Mouse (Mus musculus): Measurements from ENCODE around the gene Camta1.

Gene Camta1

DNA sequence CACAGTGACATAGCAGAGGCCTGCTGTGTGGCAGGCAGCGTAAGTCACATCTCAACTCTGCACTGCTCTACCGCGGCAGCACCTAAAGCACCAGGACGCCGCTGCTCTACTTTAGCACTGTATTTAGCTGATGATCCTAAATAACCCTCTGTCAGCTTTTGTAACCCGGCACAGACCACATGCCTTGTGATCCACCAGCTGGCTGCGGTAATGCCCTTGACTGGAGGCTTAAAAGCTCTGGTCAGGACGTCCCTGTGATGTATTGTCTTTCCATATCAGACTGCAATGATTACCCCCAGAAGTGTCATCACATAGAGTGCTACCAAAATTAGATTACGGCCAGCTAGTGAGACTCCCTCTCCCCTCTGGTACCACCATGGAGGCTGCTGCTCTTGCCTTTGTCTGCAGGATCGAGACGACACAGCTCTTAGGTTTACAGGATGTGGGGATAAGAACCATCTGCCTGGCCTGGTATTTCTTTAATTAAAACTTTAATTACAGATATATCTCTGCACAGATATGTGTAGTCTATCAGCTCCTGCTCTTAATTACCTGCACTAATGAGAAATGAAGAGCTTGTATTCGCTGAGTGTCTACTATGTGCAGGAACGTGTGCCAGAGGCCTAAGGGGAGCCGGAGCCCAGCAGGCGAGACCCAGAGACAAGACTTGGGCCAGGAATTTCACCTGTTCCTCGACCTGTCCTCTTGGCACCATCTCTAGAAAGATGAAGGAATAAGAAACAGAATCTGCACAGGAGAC lies 74.5 kb downstream of the Camta1 start:
- in situ Hi-C loops (cut with MboI, MseI) = no loop called here

DNA sequence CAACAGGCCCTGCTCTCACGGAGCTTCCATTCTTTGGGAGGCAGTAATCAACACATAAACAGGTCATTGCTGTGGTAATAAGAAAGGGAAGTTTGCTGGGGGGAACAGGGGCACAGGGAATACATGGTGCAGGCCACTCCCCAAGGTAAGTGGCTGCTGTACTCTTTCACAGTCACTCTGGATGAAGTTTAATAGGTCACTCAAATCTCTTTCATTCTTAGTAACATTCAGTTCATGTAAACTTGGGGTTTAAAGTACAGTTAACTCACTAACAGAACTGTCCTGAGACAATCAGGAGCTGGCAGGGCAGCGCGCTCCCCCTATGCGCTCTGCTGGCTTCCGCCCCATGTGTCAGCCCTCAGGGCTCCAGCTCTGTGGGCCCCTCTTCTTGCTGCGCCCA lies 81.2 kb downstream of the Camta1 start:
- in situ Hi-C loops (cut with MboI, MseI) = no loop called here

DNA sequence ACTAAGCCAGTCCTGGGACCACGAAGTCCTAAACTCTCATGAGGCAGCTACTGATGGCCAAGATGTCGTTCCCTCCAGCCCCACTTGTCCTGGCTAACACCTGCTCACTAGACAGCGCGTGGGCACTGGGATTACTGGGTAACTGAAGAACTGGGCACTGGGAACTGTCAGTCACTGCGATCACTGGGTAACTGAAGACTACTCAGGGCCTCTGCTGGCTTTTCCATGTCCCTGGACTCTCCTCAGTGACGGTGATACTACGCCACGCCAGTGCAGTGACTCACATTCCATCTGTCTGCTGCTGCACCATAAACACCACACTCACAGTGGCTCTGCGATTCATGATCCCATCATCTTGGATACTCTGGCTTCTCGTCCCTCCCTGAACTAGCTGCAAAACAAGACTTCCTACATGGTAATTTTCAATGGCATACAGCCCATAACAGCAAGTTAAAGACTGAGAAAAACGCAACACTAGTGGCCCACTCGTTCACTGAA lies 81.7 kb downstream of the Camta1 start:
- in situ Hi-C loops (cut with MboI, MseI) = loop anchor here in 1 of 2 experiments (5.0 kb wide), 1 partner anchor 77 kb away; no protein-coding TSS in a partner anchor

DNA sequence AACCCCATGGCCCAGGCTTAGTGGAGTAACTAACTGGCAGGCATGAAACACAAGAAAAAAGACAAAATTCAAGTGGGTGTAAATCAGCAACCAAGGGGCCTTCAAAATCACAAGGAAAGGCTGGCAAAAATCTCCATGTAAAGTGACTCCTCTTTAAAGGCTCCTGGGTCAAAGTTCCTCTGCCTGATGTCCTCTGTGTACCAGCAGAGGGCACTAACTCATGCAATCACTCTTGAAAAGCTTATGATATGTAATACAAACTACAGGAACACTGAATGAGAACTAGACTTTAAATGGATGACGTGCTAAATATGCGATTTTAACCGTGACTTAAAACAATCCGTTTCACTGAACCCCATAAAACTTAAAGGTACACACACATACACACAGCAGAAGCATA lies 83.2 kb downstream of the Camta1 start:
- in situ Hi-C loops (cut with MboI, MseI) = loop anchor here in 1 of 2 experiments (5.0 kb wide), 1 partner anchor 79 kb away; no protein-coding TSS in a partner anchor

DNA sequence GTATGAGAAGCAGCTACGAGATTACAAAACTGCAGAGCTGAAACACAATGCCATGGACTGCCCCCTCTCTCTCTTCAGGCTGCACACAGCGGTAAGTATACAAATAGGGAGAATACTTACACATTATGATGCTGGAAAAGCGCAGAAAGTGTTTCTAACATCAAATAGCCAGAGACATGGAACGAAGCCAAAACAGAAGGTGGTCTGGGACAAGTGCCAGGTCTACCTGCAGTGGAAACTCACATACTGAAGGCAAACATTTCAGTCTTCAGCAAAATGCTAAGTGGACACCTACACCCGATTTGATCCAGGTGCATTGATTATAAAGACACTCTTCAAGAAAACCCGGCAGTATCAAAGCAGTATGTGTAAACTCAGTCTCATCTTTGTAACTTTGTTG lies 84.2 kb downstream of the Camta1 start:
- in situ Hi-C loops (cut with MboI, MseI) = loop anchor here in 1 of 2 experiments (5.0 kb wide), 1 partner anchor 80 kb away; no protein-coding TSS in a partner anchor

DNA sequence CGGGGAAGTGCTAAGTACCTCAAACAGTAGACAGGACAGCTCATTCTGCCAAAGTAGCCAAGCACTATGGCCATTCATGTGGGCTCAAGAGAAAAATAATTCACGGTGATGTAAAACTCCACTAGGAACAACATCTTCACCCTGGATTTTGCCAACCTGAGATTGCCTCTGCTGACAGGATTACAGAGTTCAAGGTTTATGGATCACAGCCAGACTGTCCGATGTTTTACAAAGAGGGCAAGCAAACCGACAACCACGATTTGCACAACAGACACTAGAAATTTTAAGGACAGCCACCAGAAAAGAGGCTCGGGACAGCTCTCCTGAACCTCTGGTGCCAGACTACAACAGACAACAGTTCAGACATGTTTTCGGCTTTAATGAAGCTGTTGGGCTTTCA lies 86.2 kb downstream of the Camta1 start:
- in situ Hi-C loops (cut with MboI, MseI) = loop anchor here in 1 of 2 experiments (5.0 kb wide), 1 partner anchor 82 kb away; no protein-coding TSS in a partner anchor

DNA sequence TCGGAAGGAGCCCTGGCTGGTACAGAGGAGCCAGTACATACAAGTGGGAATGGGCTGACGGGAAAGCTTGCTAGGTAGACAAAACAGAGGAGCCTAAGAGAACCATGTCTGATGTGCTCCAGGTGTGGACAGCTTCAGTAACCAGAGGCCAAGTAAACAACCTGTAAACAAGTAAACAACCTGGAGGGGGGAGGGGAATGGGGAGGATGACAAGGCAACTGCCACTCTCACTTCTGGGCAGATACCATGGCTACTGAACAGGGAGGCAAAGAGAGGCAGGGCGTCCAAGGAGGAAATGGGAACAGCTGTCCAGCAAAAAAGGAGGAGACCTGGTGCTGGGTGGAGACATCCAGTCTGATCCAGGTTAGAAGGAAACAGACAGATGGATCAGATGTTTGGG lies 88.0 kb downstream of the Camta1 start:
- in situ Hi-C loops (cut with MboI, MseI) = no loop called here

DNA sequence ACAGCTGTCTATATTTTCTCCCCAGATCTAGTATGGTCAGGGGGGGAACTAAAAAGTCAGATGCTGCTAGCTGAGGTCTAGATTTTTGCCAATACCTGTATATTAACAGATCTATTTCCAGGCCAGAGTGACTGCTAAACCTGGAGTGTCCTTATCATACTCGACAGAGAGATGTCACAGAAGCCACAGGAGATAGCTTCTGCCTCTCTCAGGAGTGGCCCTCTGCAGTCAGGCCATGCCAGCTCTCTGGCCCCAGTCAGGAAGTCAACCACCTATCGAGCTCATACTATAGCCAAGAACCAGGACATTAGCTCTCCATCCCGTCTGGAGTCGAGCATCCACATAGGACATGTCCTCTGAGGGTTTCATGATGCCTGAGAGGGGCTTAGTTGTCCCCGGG lies 88.7 kb downstream of the Camta1 start:
- in situ Hi-C loops (cut with MboI, MseI) = no loop called here

DNA sequence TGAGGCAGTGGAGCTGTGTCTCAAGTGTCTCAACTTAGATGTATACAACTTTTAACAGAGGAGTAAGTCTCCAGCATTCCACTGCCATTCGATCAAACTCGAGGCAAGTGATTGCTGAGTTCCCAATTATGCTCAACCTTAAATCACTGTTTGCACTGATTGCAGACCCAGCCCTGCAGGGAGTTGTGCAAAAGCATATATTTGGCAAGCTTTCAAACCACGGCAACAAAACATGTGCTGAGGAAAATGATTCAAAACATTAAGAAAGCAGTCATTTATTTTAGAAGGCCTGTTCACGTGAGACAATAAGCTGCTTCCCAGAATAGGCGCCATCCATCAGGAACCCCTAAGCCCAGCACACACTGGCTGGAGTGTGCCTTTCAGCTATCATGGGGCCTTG lies 91.0 kb downstream of the Camta1 start:
- in situ Hi-C loops (cut with MboI, MseI) = no loop called here

DNA sequence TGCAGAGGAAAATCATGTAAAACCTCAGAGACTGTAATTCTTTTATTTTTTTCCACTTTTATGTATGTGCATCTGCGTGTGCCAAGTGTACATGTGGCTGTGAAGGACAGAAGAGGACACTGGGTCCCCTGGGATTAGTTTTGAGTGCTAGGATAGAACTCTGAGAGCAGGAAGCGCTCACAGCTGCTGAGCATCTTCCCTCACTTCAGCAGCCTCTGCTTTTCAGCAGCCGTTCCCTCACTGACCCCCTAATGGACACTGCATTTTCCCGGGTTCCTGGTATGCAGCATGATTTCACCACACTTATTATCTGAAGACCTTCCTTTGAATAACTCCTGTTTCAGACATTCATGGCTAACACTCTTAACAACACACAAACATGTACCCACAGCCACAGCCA lies 93.9 kb downstream of the Camta1 start:
- in situ Hi-C loops (cut with MboI, MseI) = no loop called here

DNA sequence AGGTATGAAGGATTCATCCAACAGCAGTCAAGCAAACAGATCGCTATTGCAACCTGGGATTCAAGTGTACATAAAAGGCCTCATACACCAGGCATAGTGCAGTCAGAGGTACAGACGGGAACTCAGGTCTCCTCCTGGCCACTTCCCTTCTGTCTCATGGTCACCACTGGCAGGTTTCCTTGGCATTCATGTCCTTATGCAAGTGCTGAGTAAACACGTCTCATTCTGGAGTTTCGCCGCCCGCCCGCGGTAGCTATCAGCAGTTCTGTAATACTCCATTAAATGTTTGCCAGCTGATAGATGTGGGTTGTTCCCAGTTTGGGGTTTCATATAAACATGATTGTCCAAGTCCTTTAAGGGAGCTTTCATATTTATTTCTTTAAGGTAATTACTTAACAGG lies 94.3 kb downstream of the Camta1 start:
- in situ Hi-C loops (cut with MboI, MseI) = no loop called here

DNA sequence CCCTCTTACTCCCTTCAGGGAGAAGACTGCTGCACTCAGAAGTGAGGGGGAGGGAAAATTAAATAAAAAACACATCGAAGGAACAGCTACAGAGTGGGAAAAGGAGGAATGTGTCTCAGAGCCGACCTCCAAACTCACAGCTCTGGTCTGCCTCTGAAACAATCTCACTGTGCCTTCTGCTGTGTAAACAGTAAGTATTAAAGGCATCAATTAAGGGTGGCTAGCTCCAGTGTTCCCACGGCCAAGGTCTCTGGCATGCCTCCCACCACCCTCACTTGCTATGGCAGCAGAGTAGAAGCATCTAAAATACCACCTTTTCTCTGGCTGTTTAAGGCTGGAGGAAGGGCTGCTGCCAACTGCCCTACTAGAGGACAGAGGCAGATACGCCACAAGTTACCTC lies 96.3 kb downstream of the Camta1 start:
- in situ Hi-C loops (cut with MboI, MseI) = no loop called here

DNA sequence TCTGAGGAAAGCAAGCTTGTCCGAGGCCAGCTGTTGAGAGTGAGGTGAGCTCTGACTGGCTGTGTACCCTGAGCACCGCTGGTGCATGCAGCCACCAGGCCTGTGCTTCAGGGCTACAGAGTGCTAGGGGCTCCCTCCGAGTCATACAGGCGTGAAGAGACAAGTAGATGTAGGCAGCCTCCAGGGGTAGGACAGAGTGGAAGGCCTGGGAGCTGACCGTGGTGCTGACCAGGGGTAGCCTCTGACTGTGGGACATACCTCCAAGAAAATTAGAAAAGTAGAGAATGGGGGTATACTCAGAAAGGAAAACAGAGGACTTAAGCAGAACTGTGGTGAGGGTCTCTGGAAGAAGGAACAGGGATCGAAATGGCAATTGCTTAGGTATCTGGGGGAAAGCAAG lies 97.7 kb downstream of the Camta1 start:
- in situ Hi-C loops (cut with MboI, MseI) = no loop called here

DNA sequence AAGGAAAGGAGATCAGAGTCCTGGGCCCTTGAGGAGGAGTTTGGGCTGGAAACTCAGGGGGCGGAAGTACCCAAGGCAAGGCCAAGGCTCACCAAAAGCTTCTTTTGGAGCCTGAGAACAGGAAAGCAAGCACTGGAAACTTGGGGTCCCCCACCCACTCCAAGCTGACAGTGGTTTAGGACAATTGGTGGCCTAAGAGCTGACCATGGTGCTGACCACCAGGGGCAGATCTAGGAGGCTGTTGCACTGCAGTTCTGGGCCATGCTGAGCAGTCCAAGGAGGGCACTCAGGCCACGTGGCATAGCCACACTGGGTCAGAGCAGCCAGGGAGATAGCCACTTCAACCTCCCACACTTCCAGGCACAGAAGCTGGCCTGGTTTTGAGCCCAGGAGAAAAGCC lies 102.6 kb downstream of the Camta1 start:
- in situ Hi-C loops (cut with MboI, MseI) = no loop called here

DNA sequence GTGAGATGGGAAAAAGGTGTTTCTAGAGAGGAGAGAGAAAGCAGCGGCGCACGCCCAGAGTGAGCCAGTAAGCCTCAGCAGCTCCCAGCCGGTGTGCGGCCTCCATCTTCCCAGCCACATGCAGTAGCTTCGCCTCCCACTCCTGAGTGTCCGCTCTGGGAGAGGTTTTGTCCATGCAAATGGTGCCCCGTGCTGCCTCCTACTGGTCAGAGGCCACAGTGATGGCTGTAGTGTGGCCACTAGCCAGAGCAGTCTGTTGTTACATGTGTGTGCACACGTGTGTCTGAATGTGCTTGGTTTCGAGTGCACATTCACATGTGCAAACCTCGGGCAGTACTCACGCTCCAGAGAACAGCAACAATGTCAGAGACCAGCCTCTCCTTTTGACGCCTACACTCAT lies 103.3 kb downstream of the Camta1 start:
- in situ Hi-C loops (cut with MboI, MseI) = no loop called here

DNA sequence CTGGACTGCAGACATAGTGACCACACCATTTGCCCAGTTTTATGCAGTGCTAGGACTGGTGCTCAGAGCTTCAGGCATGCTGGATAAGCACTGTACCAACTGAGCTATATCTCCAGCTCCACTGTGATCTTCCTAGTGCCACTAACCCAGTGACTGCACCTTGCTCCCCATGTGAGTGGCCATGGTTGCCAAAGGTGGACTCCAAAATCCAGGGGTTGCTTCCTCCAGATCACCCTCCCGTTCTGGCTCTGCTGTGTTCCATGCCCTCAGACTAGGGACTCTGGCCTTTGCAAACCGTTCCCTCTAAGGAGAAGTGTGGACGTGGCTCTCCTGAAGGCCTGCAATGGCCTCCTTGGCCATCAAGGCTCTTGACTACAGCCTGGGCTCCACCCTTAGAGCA lies 104.4 kb downstream of the Camta1 start:
- in situ Hi-C loops (cut with MboI, MseI) = no loop called here

DNA sequence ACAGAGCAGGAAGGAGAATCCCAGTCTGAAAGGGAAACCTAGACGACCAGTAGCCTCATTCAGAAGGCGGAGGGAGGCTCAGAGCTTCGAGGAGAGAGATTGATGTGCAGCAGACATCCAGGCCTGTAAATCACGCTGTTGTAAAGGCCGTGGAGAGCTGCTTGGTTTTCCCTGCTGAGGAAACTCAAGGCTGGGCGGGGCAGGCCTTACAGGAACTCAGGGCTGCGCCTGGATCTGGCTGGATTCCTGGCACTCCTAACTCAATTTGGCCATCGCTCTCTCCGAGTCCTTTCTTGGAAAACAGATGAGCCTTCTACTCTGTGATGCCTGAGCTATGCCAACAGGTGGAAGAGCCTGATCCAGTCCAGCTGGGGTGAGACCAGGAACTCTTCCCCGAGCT lies 105.3 kb downstream of the Camta1 start:
- in situ Hi-C loops (cut with MboI, MseI) = no loop called here

DNA sequence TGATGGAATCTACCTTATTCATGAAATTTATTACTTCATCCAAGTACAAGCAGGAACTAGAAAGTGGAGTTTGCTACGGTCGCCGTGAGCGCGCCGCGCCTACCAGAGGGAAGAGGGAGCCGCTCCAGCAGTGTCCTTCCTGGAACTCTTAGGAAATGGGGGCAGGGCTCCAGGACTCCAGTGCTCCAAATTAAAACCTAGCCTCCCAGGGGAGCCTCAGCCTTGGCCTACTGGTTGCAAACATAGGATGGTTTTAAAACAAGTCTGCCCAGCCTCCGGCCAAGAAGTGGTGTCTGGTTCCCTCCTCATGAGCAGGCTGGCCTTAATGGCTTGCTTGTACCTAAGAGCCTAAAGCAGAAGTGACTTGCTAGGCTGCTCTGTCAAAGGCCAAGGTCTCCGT lies 108.4 kb downstream of the Camta1 start:
- in situ Hi-C loops (cut with MboI, MseI) = no loop called here

DNA sequence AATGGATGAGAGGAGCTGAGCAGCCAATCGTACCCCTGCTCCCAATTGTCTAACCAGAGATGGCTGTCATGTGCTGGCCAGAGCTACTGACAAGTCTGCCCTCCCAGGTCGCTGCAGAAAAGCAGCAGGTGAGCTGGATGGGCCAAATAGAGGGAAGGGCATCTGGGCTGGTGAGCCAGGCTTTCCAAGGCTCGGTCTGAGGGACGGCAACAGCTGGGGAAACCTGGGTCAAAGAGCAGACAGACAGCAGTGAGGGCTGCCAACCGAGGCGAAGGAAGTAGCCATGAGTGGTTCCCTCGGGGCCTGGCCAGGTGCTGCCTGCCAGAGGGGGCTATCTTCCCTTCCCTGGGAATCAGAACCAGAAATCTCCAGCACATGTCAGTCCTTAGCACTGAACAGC lies 109.1 kb downstream of the Camta1 start:
- in situ Hi-C loops (cut with MboI, MseI) = no loop called here

DNA sequence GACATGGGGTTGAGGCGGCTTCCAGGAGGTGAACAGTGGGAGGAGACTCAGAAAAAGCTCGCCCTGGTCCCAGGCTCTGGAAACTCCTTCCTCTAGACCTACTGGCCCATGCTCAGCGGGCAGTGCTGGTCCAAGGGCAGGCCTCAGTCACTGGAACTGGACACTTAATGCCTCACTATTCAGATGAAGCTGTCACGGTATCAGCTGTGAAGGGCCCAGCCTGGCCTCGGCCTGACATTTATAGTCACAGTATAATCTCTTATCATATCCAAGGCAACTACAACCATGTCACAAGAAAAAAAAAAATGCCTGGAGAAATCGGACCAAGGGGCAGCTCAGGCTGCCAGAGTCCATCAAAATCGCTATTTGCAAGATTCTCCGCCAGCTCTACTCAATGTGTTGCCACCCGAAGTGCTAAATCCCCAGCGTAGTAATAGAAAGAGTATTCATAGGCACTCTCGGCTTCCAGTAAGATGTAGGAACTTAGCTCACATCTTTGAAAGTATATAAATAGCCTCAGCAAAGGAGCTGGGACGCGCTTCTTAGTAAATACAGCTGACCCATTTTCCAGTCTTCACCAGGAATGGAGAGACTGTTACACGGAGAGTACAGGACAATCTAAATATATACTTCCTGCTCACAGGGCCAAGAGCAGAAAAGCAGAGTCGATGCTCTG lies 110.3 kb downstream of the Camta1 start:
- in situ Hi-C loops (cut with MboI, MseI) = no loop called here

DNA sequence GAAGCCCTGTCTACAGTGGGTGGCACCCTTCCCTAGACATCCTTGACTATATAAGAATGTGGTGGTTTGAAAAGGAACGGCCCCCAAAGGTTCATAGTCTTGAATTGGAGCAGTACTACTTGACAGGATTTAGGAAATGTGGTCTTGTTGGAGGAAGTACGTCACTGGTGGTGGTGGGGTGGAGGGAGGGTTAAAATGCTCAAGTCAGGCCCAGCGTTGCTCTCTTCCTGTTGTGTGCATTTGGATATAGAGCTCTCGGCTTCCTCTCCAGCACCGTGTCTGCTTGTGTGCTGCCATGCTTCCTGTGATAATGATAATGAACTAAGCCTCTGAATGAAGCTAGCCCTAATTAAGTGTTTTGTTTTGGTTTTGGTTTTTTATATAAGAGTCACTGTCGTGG lies 114.0 kb downstream of the Camta1 start:
- in situ Hi-C loops (cut with MboI, MseI) = no loop called here

DNA sequence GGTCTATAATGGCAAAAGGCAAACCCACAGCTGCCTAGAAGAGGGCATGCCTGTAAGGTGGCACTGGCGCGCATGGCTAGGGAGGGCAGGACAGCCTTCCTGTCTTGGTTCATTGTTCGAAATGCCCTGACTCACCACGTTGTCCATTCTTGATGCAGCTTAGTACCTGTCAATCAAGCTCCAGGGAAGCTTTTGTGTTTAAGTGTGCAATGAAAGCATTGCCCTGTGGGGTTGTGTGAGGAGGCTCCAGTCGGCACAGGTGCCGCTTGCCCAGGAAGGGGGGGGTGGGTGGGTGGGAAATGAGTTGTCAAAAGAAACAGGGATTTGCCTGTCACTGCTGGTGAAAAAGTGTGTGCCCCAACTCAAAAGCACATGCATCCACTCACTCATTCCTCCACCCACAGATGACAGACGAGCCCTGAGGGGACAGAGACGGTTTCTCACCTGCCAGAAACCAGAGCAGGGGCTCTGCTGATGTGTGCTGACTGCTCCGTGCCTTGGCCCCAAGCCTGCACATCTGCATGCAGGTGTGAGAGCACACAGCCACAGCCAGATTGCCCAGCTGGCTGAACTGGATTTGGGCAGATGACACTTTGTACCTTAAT lies 115.6 kb downstream of the Camta1 start:
- in situ Hi-C loops (cut with MboI, MseI) = no loop called here

Measured in T-helper 17 cell (primary cell).